Mouse (Mus musculus): ENCODE measurements around the gene Oscar.

Gene Oscar

GRCm38 (mm10) chr7:3616057-3616388, at the start of gene Oscar:
Oscar (minus strand) TSS chr7:3616157.
- DNase-seq (ENCODE audit: low spot score in 2 of 2), result no peak

GRCm38 (mm10) chr7:3665215-3666114, 49.5 kb upstream of the Oscar start, which contains the start of gene Leng1:
Leng1 (minus strand) TSS chr7:3665840.
- DNase-seq (ENCODE audit: low spot score in 2 of 2), result peak; percentile 95 to 96

GRCm38 (mm10) chr7:3664524-3665214, 48.7 kb upstream of the Oscar start:
- no peak for DNase-seq (ENCODE audit: low spot score in 2 of 2)

- DNase-seq (ENCODE audit: low spot score in 2 of 2), result no peak
These were observed 42.6 kb upstream of the Oscar start for GRCm38 (mm10) chr7:3658578-3658977.

- no peak for DNase-seq (ENCODE audit: low spot score in 2 of 2)
These were observed 41.0 kb upstream of the Oscar start for GRCm38 (mm10) chr7:3656966-3657365.

GRCm38 (mm10) chr7:3646641-3647040, 30.7 kb upstream of the Oscar start:
- DNase-seq (ENCODE audit: low spot score in 2 of 2), result no peak

GRCm38 (mm10) chr7:3646188-3646587, 30.2 kb upstream of the Oscar start:
- DNase-seq (ENCODE audit: low spot score in 2 of 2), result no peak

GRCm38 (mm10) chr7:3645488-3646025, 29.6 kb upstream of the Oscar start:
- DNase-seq (ENCODE audit: low spot score in 2 of 2), result no peak

- DNase-seq (ENCODE audit: low spot score in 2 of 2), result peak; percentile 98 to 99
These were observed 28.9 kb upstream of the Oscar start, which contains the start of gene Cnot3 for GRCm38 (mm10) chr7:3644672-3645487. Cnot3 (plus strand) TSS chr7:3645268.

GRCm38 (mm10) chr7:3644348-3644671, 28.4 kb upstream of the Oscar start:
- DNase-seq (ENCODE audit: low spot score in 2 of 2), result no peak

GRCm38 (mm10) chr7:3643843-3644242, 27.9 kb upstream of the Oscar start:
- no peak for DNase-seq (ENCODE audit: low spot score in 2 of 2)

- DNase-seq (ENCODE audit: low spot score in 2 of 2), result no peak
These were observed 27.5 kb upstream of the Oscar start for GRCm38 (mm10) chr7:3643412-3643811.

- DNase-seq (ENCODE audit: low spot score in 2 of 2), result no peak
These were observed 14.5 kb upstream of the Oscar start for GRCm38 (mm10) chr7:3630478-3630815.

- peak; percentile 87 to 89 for DNase-seq (ENCODE audit: low spot score in 2 of 2)
These were observed 13.9 kb upstream of the Oscar start, which contains the start of the genes Tfpt and Prpf31 for GRCm38 (mm10) chr7:3629543-3630477. Tfpt (minus strand) TSS chr7:3629929. Prpf31 (plus strand) TSS chr7:3629985.

- no peak for DNase-seq (ENCODE audit: low spot score in 2 of 2)
These were observed 13.1 kb upstream of the Oscar start for GRCm38 (mm10) chr7:3629030-3629429.

GRCm38 (mm10) chr7:3617242-3617995, 1.5 kb upstream of the Oscar start, which contains the start of gene Ndufa3:
Ndufa3 (plus strand) TSS chr7:3617373.
- DNase-seq (ENCODE audit: low spot score in 2 of 2), result peak; percentile 79 to 87

- DNase-seq (ENCODE audit: low spot score in 2 of 2), result no peak
These were observed 658 bp upstream of the Oscar start for GRCm38 (mm10) chr7:3616389-3617241.

GRCm38 (mm10) chr7:3614021-3614420, 1.9 kb downstream of the Oscar start:
- DNase-seq (ENCODE audit: low spot score in 2 of 2), result no peak

GRCm38 (mm10) chr7:3611006-3611405, 5.0 kb downstream of the Oscar start:
- no peak for DNase-seq (ENCODE audit: low spot score in 2 of 2)

All from urinary bladder, postnatal 4 days (tissue).